16 mouse cellular contexts compared by ENCODE assay signal in genomic region chr13:13546792-13547191, GRCm38 (mm10). TPM values are rescaled to one million over a fixed set of nuclear protein-coding genes. Genes with fewer than 3 reads are reported as not detected.
DNase-seq lines count a peak whose midpoint lies in the region; ATAC-seq lines count a peak whose summit lies in the region.
"Had no signal": no experiment of that assay in that cellular context is flagged by ENCODE, and none has a peak within 500 bp of the region (broad histone marks: within the 10 kb centered on the region; RNA-seq: fewer than 3 reads in every experiment).

No protein-coding gene starts in this region.

- DNase-seq in forebrain, embryonic 14.5 days (ENCODE audit: low spot score), result peak; percentile 77
- DNase-seq in forebrain, embryonic 11.5 days (ENCODE audit: low spot score), result no peak
- peak; percentile 58 to 72 for DNase-seq in frontal cortex, postnatal 10 days (ENCODE audit: low spot score in 2 of 2)
- peak; percentile 33 to 48 for DNase-seq in layer of hippocampus, postnatal 25 days (ENCODE audit: extremely low spot score in 1 of 2, low spot score in 1 of 2)
- peak; percentile 81 to 92 for DNase-seq in right cerebral cortex, postnatal 10 days (ENCODE audit: low spot score in 2 of 2)
- DNase-seq in thymus, postnatal 0 days (ENCODE audit: low spot score), result no peak
- DNase-seq in thymus, postnatal 25 days, result no peak
- DNase-seq: cerebellum, adult 9-10 months; kidney, postnatal 10 days; lung, postnatal 36 days had no signal

- no peak overlapping the region for H3K4me3 ChIP-seq in forebrain, embryonic 14.5 days (ENCODE audit: low read depth, low read length)
- H3K4me3 ChIP-seq in forebrain, embryonic 11.5 days (ENCODE audit: low read depth, low read length), result no peak overlapping the region
- H3K4me3 ChIP-seq: embryonic facial prominence, embryonic 12.5 days; heart, embryonic 15.5 days; liver, embryonic 12.5 days; stomach, embryonic 15.5 days had no signal

- 60% methylated on average over 3 of the region's 3 CpGs for WGBS in forebrain, embryonic 14.5 days
- 81% methylated on average over 3 of the region's 3 CpGs for WGBS in forebrain, embryonic 11.5 days

- H3K9ac ChIP-seq in forebrain, embryonic 14.5 days (ENCODE audit: low read length), result no peak overlapping the region
- no peak overlapping the region for H3K9ac ChIP-seq in forebrain, embryonic 11.5 days (ENCODE audit: low read length)
- H3K9ac ChIP-seq: embryonic facial prominence, embryonic 12.5 days; heart, embryonic 15.5 days; liver, embryonic 12.5 days; stomach, embryonic 15.5 days had no signal

- H3K27ac ChIP-seq in forebrain, embryonic 14.5 days (ENCODE audit: low read depth, low read length), result no peak overlapping the region
- H3K27ac ChIP-seq in forebrain, embryonic 11.5 days (ENCODE audit: low read depth, low read length), result no peak overlapping the region
- H3K27ac ChIP-seq: embryonic facial prominence, embryonic 12.5 days; heart, embryonic 15.5 days; liver, embryonic 12.5 days; stomach, embryonic 15.5 days had no signal

- no peaks in the 10 kb centered on the region for H3K9me3 ChIP-seq in forebrain, embryonic 14.5 days (replicated peaks; ENCODE audit: control insufficient read depth, low read length)
- H3K9me3 ChIP-seq in forebrain, embryonic 11.5 days (ENCODE audit: control insufficient read depth, low read length), result no peaks in the 10 kb centered on the region
- H3K9me3 ChIP-seq: embryonic facial prominence, embryonic 12.5 days; heart, embryonic 15.5 days; liver, embryonic 12.5 days; stomach, embryonic 15.5 days had no signal

- no peaks in the 10 kb centered on the region for H3K4me1 ChIP-seq in forebrain, embryonic 14.5 days (ENCODE audit: control insufficient read depth, insufficient read depth, low read length)
- H3K4me1 ChIP-seq in forebrain, embryonic 11.5 days (replicated peaks; ENCODE audit: control insufficient read depth, insufficient read depth, low read length), result no peaks in the 10 kb centered on the region
- H3K4me1 ChIP-seq: embryonic facial prominence, embryonic 12.5 days; heart, embryonic 15.5 days; stomach, embryonic 15.5 days had no signal

- H3K27me3 ChIP-seq in forebrain, embryonic 14.5 days (replicated peaks; ENCODE audit: control insufficient read depth, insufficient read depth, low read length), result no peaks in the 10 kb centered on the region
- no peaks in the 10 kb centered on the region for H3K27me3 ChIP-seq in forebrain, embryonic 11.5 days (ENCODE audit: control insufficient read depth, insufficient read depth, low read length)
- H3K27me3 ChIP-seq: embryonic facial prominence, embryonic 12.5 days; heart, embryonic 15.5 days; liver, embryonic 12.5 days; stomach, embryonic 15.5 days had no signal

- H3K4me2 ChIP-seq in forebrain, embryonic 14.5 days (ENCODE audit: low read length), result no peak overlapping the region
- no peak overlapping the region for H3K4me2 ChIP-seq in forebrain, embryonic 11.5 days (ENCODE audit: low read depth, low read length, severe bottlenecking)
- H3K4me2 ChIP-seq: embryonic facial prominence, embryonic 12.5 days; heart, embryonic 15.5 days; liver, embryonic 12.5 days; stomach, embryonic 15.5 days had no signal

- peak; percentile 93 for ATAC-seq in forebrain, embryonic 14.5 days
- no peak for ATAC-seq in forebrain, embryonic 11.5 days (replicated peaks; ENCODE audit: low FRiP score)
- ATAC-seq in cerebellum, adult (ENCODE audit: insufficient number of reproducible peaks, low FRiP score, low TSS enrichment), result no peak
- ATAC-seq: inflammation-experienced regulatory T-cells, adult 6 months; liver, embryonic 12.5 days had no signal

- H3K36me3 ChIP-seq in forebrain, embryonic 14.5 days (ENCODE audit: control insufficient read depth, insufficient read depth, low read length), result no peaks in the 10 kb centered on the region
- H3K36me3 ChIP-seq in forebrain, embryonic 11.5 days (ENCODE audit: control insufficient read depth, insufficient read depth, low read length), result no peaks in the 10 kb centered on the region
- H3K36me3 ChIP-seq: embryonic facial prominence, embryonic 12.5 days; heart, embryonic 15.5 days; liver, embryonic 12.5 days; stomach, embryonic 15.5 days had no signal

RNA-seq across cellular contexts. Expression of gene Lyst, which starts 43.4 kb away (rescaled TPM):
- 2.8 and 5.1 TPM in 2 replicates for polyA plus RNA-seq in forebrain, embryonic 14.5 days (2014; fragmentation: Nextera tagmentation; extraction: Ambion mirVana)
- 3.5 and 4.4 TPM in 2 replicates for polyA plus RNA-seq in forebrain, embryonic 11.5 days (2014; fragmentation: Nextera tagmentation; extraction: Ambion mirVana)
- 10 to 100 TPM; 76.2 to 86.3 TPM for total RNA-seq in layer of hippocampus, postnatal 25 days (2021)
- 11.5 and 16.3 TPM in 2 replicates for polyA plus RNA-seq in thymus, postnatal 0 days (2015; fragmentation: Nextera tagmentation; extraction: Ambion mirVana)

Comparison
In these comparisons a context has a peak if more than half of its experiments do, and no peak if none do; other contexts are left out.
1. DNase-seq: peak in forebrain, embryonic 14.5 days (single experiment), frontal cortex, postnatal 10 days (2 of 2), layer of hippocampus, postnatal 25 days (2 of 2) and right cerebral cortex, postnatal 10 days (2 of 2); none in forebrain, embryonic 11.5 days (single experiment), thymus, postnatal 0 days (single experiment) and thymus, postnatal 25 days (single experiment).